Mouse (Mus musculus) midbrain, embryonic 12.5 days (tissue): ENCODE data around the gene Mrpl34. TPM values are rescaled to one million over a fixed set of nuclear protein-coding genes. Genes with fewer than 3 reads are reported as not detected.

Experiments
- ATAC-seq: fragments of 200-750 bp; cut with Nextera tagmentation; 2 replicates; pipeline ENCODE4 v1.8.0; 2017; ENCODE audit warnings: low read depth, moderate TSS enrichment, moderate library complexity; ENCODE audit not compliant: low FRiP score
- H3K27ac ChIP-seq: fragments of 300-500 bp; sonication (generic); replicated peaks from 2 replicates; pipeline ENCODE4 v1.5.1; 2016; ENCODE audit warnings: mild to moderate bottlenecking
- H3K27me3 ChIP-seq: fragments of 300-500 bp; sonication (generic); 2 replicates; pipeline ENCODE4 v1.6.1; 2016; ENCODE audit warnings: mild to moderate bottlenecking
- H3K36me3 ChIP-seq: fragments of 300-500 bp; sonication (generic); 2 replicates; pipeline ENCODE4 v1.6.1; 2016
- H3K4me1 ChIP-seq: fragments of 300-500 bp; sonication (generic); 2 replicates; pipeline ENCODE4 v1.6.1; 2016
- H3K4me2 ChIP-seq: fragments of 300-500 bp; sonication (generic); replicated peaks from 2 replicates; pipeline ENCODE4 v1.6.1; 2016; ENCODE audit warnings: mild to moderate bottlenecking, moderate library complexity
- H3K4me3 ChIP-seq: fragments of 300-500 bp; sonication (generic); 2 replicates; pipeline ENCODE4 v1.5.1; 2016; ENCODE audit warnings: mild to moderate bottlenecking
- H3K9ac ChIP-seq: fragments of 300-500 bp; sonication (generic); replicated peaks from 2 replicates; pipeline ENCODE4 v1.6.1; 2016; ENCODE audit warnings: mild to moderate bottlenecking, moderate library complexity
- H3K9me3 ChIP-seq: fragments of 300-500 bp; sonication (generic); 2 replicates; pipeline ENCODE4 v1.6.1; 2016; ENCODE audit warnings: mild to moderate bottlenecking
- WGBS: fragments of 180-500 bp; shearing (Covaris S2); methylation state at CpG from one replicate; pipeline ENCODE4 v1.1.7; 2016; 5-methylcytosine and 5-hydroxymethylcytosine counted together
- polyA plus RNA-seq: library from polyadenylated mRNA; unstranded; fragments of >200 nt; fragmentation: Nextera tagmentation; extraction: Ambion mirVana; gene quantifications from 2 replicates; pipeline ENCODE4 v1.2.1, GENCODE M21; 2016

Mrpl34 gene
- polyA plus RNA-seq, 1 experiment from 2014 or later, result 245 TPM

- Histone ChIP-seq H3K4me2 (no peak overlapping the region), H3K27me3 (peaks cover 6% of the 10 kb centered on the region; the same call in 1 of the 2 replicates), H3K27ac (no peak overlapping the region), H3K9ac (no peak overlapping the region), H3K4me1 (peaks cover 21% of the 10 kb centered on the region), H3K36me3 (peaks cover 1% of the 10 kb centered on the region; the same call in 1 of the 2 replicates), H3K9me3 (no peaks in the 10 kb centered on the region), H3K4me3 (no peak overlapping the region)
- 46% methylated on average over 16 of the region's 16 CpGs for WGBS
- no peak for ATAC-seq
These were observed 34.3 kb downstream of the Mrpl34 start for GRCm38 (mm10) chr8:71498816-71499690.

GRCm38 (mm10) chr8:71504349-71504748 is 39.6 kb downstream of the Mrpl34 start:
- peaks cover 49% of the 10 kb centered on the region for H3K27me3 ChIP-seq
- no peak overlapping the region for H3K4me3 ChIP-seq
- no peak overlapping the region for H3K4me2 ChIP-seq
- peaks cover 9% of the 10 kb centered on the region for H3K4me1 ChIP-seq
- H3K9ac ChIP-seq, result no peak overlapping the region
- no peaks in the 10 kb centered on the region for H3K9me3 ChIP-seq
- 83% methylated on average over 4 of the region's 4 CpGs for WGBS
- H3K27ac ChIP-seq, result no peak overlapping the region
- no peak for ATAC-seq
- H3K36me3 ChIP-seq, result no peaks in the 10 kb centered on the region

- no peak for ATAC-seq
- Histone ChIP-seq H3K9ac (no peak overlapping the region), H3K4me1 (peaks cover 9% of the 10 kb centered on the region), H3K27me3 (peaks cover 59% of the 10 kb centered on the region), H3K4me2 (no peak overlapping the region), H3K9me3 (no peaks in the 10 kb centered on the region), H3K4me3 (no peak overlapping the region), H3K27ac (no peak overlapping the region), H3K36me3 (no peaks in the 10 kb centered on the region)
- 96% methylated on average over 4 of the region's 4 CpGs for WGBS
These were observed 40.6 kb downstream of the Mrpl34 start for GRCm38 (mm10) chr8:71505326-71505725.

- Histone ChIP-seq H3K36me3 (no peaks in the 10 kb centered on the region), H3K4me3 (no peak overlapping the region), H3K9me3 (no peaks in the 10 kb centered on the region), H3K27ac (no peak overlapping the region), H3K9ac (no peak overlapping the region), H3K27me3 (peaks cover 65% of the 10 kb centered on the region), H3K4me2 (no peak overlapping the region), H3K4me1 (peaks cover 9% of the 10 kb centered on the region)
- no peak for ATAC-seq
- 81% methylated on average over 4 of the region's 4 CpGs for WGBS
These were observed 41.2 kb downstream of the Mrpl34 start for GRCm38 (mm10) chr8:71505979-71506378.

- Histone ChIP-seq H3K27me3 (peaks cover 75% of the 10 kb centered on the region), H3K4me1 (peaks cover 9% of the 10 kb centered on the region), H3K4me3 (peak overlapping the region; percentile 39), H3K4me2 (peak overlapping the region; percentile 56), H3K9ac (no peak overlapping the region), H3K27ac (no peak overlapping the region), H3K9me3 (no peaks in the 10 kb centered on the region), H3K36me3 (no peaks in the 10 kb centered on the region)
- WGBS, result under 1% methylated on average over 61 of the region's 61 CpGs
- ATAC-seq, result peak; percentile 59
These were observed 42.9 kb downstream of the Mrpl34 start for GRCm38 (mm10) chr8:71507589-71508104.

GRCm38 (mm10) chr8:71509316-71509715 is 44.6 kb downstream of the Mrpl34 start:
- no peak for ATAC-seq
- H3K9ac ChIP-seq, result no peak overlapping the region
- H3K4me1 ChIP-seq, result peaks cover 9% of the 10 kb centered on the region
- H3K9me3 ChIP-seq, result no peaks in the 10 kb centered on the region
- H3K36me3 ChIP-seq, result no peaks in the 10 kb centered on the region
- 65% methylated on average over 2 of the region's 2 CpGs for WGBS
- H3K4me2 ChIP-seq, result no peak overlapping the region
- no peak overlapping the region for H3K27ac ChIP-seq
- H3K27me3 ChIP-seq, result peaks cover 74% of the 10 kb centered on the region
- no peak overlapping the region for H3K4me3 ChIP-seq

- no peak within 1 kb of the TSS for H3K4me2 ChIP-seq
- 71% methylated on average over 14 of the region's 14 CpGs for WGBS
- no peak for ATAC-seq
- H3K9me3 ChIP-seq, result no peaks in the 10 kb centered on the region
- peaks cover 9% of the 10 kb centered on the region for H3K4me1 ChIP-seq
- no peaks in the 10 kb centered on the region for H3K36me3 ChIP-seq
- peaks cover 52% of the 10 kb centered on the region for H3K27me3 ChIP-seq
- no peak within 1 kb of the TSS for H3K9ac ChIP-seq
- no peak within 1 kb of the TSS for H3K27ac ChIP-seq
- no peak within 1 kb of the TSS for H3K4me3 ChIP-seq
These were observed 46.9 kb downstream of the Mrpl34 start, which contains the start of gene Plvap for GRCm38 (mm10) chr8:71511644-71512043. Plvap (minus strand) TSS chr8:71511752.

- Histone ChIP-seq H3K4me1 (peaks cover 4% of the 10 kb centered on the region; the same call in 1 of the 2 replicates), H3K36me3 (no peaks in the 10 kb centered on the region), H3K27ac (no peak overlapping the region), H3K9me3 (no peaks in the 10 kb centered on the region), H3K4me3 (no peak overlapping the region), H3K4me2 (no peak overlapping the region), H3K27me3 (peaks cover 37% of the 10 kb centered on the region), H3K9ac (no peak overlapping the region)
- WGBS, result 76% methylated on average over 15 of the region's 15 CpGs
- no peak for ATAC-seq
These were observed 48.4 kb downstream of the Mrpl34 start for GRCm38 (mm10) chr8:71513018-71513754.

GRCm38 (mm10) chr8:71515043-71515442 is 50.3 kb downstream of the Mrpl34 start:
- Histone ChIP-seq H3K4me2 (no peak overlapping the region), H3K4me1 (peaks cover 4% of the 10 kb centered on the region; the same call in 1 of the 2 replicates), H3K4me3 (no peak overlapping the region), H3K27ac (no peak overlapping the region), H3K27me3 (peaks cover 20% of the 10 kb centered on the region), H3K9ac (no peak overlapping the region), H3K9me3 (no peaks in the 10 kb centered on the region), H3K36me3 (no peaks in the 10 kb centered on the region)
- WGBS, result 67% methylated on average over 5 of the region's 5 CpGs
- no peak for ATAC-seq

Other genes starting within 250 kb of the Mrpl34 start
- gene Myo9b, start 192.2 kb upstream of the Mrpl34 start, polyA plus RNA-seq, result 26.0 and 28.1 TPM in 2 replicates
- gene Haus8, start 192.0 kb upstream of the Mrpl34 start, polyA plus RNA-seq, result 53.0 and 57.7 TPM in 2 replicates
- gene Use1, start 98.1 kb upstream of the Mrpl34 start, polyA plus RNA-seq, result 75.8 and 82.5 TPM in 2 replicates
- gene Ocel1, start 93.7 kb upstream of the Mrpl34 start, polyA plus RNA-seq, result 4.5 and 6.3 TPM in 2 replicates
- gene Nr2f6, start 83.0 kb upstream of the Mrpl34 start, polyA plus RNA-seq, result 54.4 and 58.5 TPM in 2 replicates
- gene Ushbp1, start 69.2 kb upstream of the Mrpl34 start, polyA plus RNA-seq, result 5.6 and 5.9 TPM in 2 replicates
- 91.7 and 102 TPM in 2 replicates for gene Babam1, start 68.1 kb upstream of the Mrpl34 start, polyA plus RNA-seq
- 34.8 and 39.1 TPM in 2 replicates for gene Ankle1, start 58.9 kb upstream of the Mrpl34 start, polyA plus RNA-seq
- 109 and 111 TPM in 2 replicates for gene Abhd8, start 1.3 kb upstream of the Mrpl34 start, polyA plus RNA-seq
- gene Dda1, start 4.2 kb downstream of the Mrpl34 start, polyA plus RNA-seq, result 145 and 152 TPM in 2 replicates
- 14.2 and 18.7 TPM in 2 replicates for gene Ano8, start 21.0 kb downstream of the Mrpl34 start, polyA plus RNA-seq
- 15.5 and 18.3 TPM in 2 replicates for gene Gtpbp3, start 23.1 kb downstream of the Mrpl34 start, polyA plus RNA-seq
- gene Plvap, start 46.8 kb downstream of the Mrpl34 start, polyA plus RNA-seq, result 26.9 and 29.5 TPM in 2 replicates
- gene Ccdc194, start 60.8 kb downstream of the Mrpl34 start, polyA plus RNA-seq, result 0.13 and 0.41 TPM in 2 replicates
- gene Bst2, start 72.5 kb downstream of the Mrpl34 start, polyA plus RNA-seq, result 13.1 and 14.5 TPM in 2 replicates
- gene Mvb12a, start 78.0 kb downstream of the Mrpl34 start, polyA plus RNA-seq, result 54.0 and 57.0 TPM in 2 replicates
- 0.14 TPM in 2 replicates for gene Tmem221, start 93.9 kb downstream of the Mrpl34 start, polyA plus RNA-seq
- not detected in 2 replicates for gene Nxnl1, start 101.6 kb downstream of the Mrpl34 start, polyA plus RNA-seq
- 38.4 and 44.4 TPM in 2 replicates for gene Slc27a1, start 103.9 kb downstream of the Mrpl34 start, polyA plus RNA-seq
- 215 and 216 TPM in 2 replicates for gene Pgls, start 127.2 kb downstream of the Mrpl34 start, polyA plus RNA-seq
- 6.5 and 6.9 TPM in 2 replicates for gene Fam129c, start 132.7 kb downstream of the Mrpl34 start, polyA plus RNA-seq
- gene Colgalt1, start 146.0 kb downstream of the Mrpl34 start, polyA plus RNA-seq, result 52.1 and 56.2 TPM in 2 replicates
- 12.8 and 16.9 TPM in 2 replicates for gene Unc13a, start 206.8 kb downstream of the Mrpl34 start, polyA plus RNA-seq
- gene Jak3, start 211.3 kb downstream of the Mrpl34 start, polyA plus RNA-seq, result 3.3 and 3.4 TPM in 2 replicates
- not detected in 2 replicates for gene Insl3, start 224.3 kb downstream of the Mrpl34 start, polyA plus RNA-seq
- 0.55 and 0.66 TPM in 2 replicates for gene B3gnt3, start 236.8 kb downstream of the Mrpl34 start, polyA plus RNA-seq